Mouse (Mus musculus) heart, postnatal 25 days (tissue): Measurements from ENCODE around the gene Lnpep. TPM values are rescaled to one million over a fixed set of nuclear protein-coding genes. Genes with fewer than 3 reads are reported as not detected.
A peak's percentile ranks its signal among the peaks of the same experiment; 100 is the strongest.

ENCODE experiments used
- DNase-seq: peaks from one replicate; pipeline ENCODE4 v3.0.0; 2022; ENCODE audit warnings: low spot score
- intact Hi-C: fragments of 180-260 bp; cut with DNase I; formaldehyde crosslinking; loops from one replicate; pipeline ENCODE4 v1.15.1; 2025
- total RNA-seq, 2 experiments: library from RNA; stranded (reverse); gene quantifications; 2 replicates each; pipeline ENCODE4 v1.2.3; 2021

The Lnpep gene
- total RNA-seq, 2 experiments from 2014 or later: 147 to 177 TPM

GRCm38 (mm10) chr17:17617440-17618204 is 7.2 kb downstream of the Lnpep start:
- intact Hi-C loops: no loop called here
- no peak for DNase-seq

- DNase-seq: no peak
- intact Hi-C loops: no loop called here
These were observed 12.5 kb downstream of the Lnpep start for GRCm38 (mm10) chr17:17612336-17612735.

- intact Hi-C loops: no loop called here
- DNase-seq: no peak
These were observed 15.3 kb downstream of the Lnpep start for GRCm38 (mm10) chr17:17609523-17609922.

DNA sequence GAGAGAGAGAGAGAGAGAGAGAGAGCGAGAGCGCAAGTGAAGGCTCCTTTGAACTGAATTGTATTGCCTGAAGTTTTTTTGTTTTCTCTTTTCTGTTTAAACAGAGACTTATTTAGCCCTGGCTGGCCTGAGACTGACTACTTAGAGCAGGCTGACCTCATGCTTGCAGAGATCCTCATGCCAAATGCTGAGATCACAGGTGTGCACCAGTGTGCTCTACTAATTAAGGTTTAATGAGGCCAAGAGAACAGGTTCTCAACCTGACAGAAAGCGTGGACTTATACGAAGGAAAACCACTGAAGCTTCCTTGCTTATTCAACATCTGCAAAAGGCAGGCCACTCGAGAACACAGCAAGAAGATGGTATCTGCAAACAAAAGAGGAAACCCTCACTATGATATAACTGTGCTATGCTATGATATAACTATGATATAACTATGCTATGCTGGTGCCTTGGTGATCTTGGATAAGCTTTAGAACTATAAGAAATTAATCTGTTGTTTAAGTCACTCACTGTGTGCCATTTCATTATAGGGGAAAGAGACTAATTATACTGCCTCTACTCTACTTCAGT is 16.3 kb downstream of the Lnpep start:
- DNase-seq: no peak
- intact Hi-C loops: no loop called here

DNA sequence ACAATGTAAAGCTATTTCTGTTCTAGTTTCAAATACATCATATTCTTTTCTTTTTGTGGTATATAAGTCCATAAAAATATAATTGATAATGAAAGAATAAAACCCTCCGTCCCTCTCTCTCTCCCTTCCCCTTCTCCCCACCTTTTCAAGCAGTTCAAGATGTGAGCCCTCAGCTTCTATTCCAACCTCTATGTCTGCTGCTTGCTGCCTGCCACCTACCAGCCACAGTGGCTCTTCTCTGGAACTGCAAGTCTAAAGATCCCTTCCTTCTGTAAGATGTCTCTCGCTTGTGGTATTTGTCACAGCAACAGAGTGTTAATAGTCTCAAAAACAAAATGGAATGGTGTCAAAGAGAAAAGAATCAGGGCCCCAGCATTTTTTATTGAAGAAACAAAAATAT is 20.3 kb downstream of the Lnpep start:
- intact Hi-C loops: no loop called here
- DNase-seq: no peak

GRCm38 (mm10) chr17:17603609-17604008 is 21.2 kb downstream of the Lnpep start:
- DNase-seq: no peak
- intact Hi-C loops: no loop called here

GRCm38 (mm10) chr17:17602786-17603185 is 22.1 kb downstream of the Lnpep start:
- DNase-seq: no peak
- intact Hi-C loops: no loop called here

DNA sequence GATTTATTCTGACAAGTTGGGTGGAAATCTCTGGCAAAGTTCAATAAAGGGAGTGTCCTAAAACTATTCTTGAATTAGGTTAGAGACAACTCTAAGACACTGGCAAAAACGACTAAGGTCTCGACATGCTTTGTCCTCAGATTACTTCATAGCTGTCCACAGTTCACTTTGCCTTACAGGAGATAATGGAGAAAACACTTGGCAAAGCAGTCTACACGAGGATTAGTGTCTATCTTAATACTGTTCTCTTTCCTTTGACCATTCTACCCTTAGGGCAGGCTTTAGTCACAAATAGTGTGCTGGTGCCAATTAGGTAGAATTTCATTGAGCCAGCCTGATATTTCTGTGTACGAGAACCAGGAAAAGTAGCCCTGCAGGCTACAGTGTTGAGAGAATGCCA is 22.5 kb downstream of the Lnpep start:
- intact Hi-C loops: no loop called here
- DNase-seq: no peak

DNA sequence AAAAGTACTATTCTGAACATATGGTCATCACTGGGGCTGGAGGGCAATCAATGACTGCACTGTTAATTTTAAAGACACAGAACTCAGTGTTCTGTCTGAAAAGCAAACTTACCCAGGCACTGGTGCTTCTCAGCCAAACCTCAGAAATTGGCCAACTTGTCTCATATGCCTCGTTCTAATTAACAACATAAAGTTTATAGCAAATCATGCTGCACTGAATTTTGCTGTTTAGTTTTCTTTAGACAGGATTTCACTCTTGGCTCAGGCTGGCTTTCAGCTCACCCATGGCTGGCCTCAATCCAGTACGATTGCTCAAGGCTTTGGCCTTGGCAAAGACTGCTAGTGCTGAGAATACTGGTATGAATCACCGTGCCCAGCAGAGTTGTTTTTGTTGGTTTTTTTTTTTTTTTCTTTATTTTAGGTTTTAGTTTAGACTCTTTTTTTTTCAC is 24.0 kb downstream of the Lnpep start:
- DNase-seq: peak; percentile 76
- intact Hi-C loops: no loop called here

DNA sequence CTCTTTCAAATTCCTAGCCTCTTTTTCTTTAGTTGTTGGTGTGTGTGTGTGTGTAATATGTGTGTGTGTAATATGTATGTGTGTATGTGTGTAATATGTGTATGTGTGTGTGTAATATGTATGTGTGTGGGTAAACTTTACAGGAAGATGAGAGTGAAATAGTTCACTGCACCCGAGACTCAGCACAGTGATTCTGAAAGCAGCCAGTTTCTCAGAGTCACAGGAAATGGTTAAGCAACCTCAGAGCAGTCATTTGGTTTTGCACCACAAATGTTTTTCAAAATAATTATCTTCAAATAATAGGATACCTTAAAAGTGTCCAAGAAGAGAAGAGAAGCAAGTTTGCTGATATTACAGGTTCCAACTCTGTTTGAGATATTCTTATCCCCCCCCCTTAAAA is 24.8 kb downstream of the Lnpep start:
- intact Hi-C loops: no loop called here
- no peak for DNase-seq

DNA sequence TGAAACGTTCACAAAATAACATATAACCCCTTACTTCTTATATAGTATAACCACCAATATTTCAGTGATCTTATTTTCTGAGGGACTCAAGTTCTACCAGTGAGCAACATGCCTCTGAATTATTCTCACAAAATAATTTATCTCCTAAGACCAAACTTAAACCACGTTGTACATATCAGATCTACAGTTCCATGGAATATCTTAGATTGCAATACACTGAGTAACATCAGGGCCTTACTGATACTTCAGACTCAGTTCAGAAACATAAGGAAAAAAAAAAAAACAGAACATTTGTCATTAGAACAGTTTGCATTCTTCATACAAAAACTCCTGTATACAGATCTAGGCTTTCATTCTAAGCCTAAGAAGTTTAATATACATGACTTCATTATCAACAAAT is 26.5 kb downstream of the Lnpep start:
- DNase-seq: no peak
- intact Hi-C loops: no loop called here

DNA sequence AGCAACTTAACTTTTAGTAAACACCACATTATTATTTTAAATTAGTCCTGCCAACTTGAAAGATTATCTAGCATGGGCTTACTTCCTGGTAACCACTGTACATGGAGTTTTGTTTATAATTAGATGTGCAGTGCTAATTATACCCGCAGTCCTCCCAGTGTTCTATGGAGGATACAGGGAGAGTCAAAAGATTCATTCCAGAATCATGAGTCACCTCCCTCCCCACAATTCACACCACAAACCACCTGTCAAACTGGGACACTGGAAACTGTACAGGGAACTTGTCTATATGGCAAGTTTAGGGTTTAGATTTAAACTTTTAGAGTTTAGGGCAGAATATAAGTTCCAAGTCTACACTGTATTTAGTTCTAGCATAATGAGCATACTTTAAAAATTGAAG is 31.9 kb downstream of the Lnpep start:
- no peak for DNase-seq
- intact Hi-C loops: no loop called here

GRCm38 (mm10) chr17:17587333-17588047 is 37.4 kb downstream of the Lnpep start:
- DNase-seq: no peak

GRCm38 (mm10) chr17:17585115-17585514 is 39.7 kb downstream of the Lnpep start:
- intact Hi-C loops: no loop called here

More at GRCm38 (mm10) chr17:17587333-17588047, 37.4 kb downstream of the Lnpep start:
- intact Hi-C loops: no loop called here

GRCm38 (mm10) chr17:17583896-17584295 is 41.0 kb downstream of the Lnpep start:
- intact Hi-C loops: no loop called here
- no peak for DNase-seq

More at GRCm38 (mm10) chr17:17585115-17585514, 39.7 kb downstream of the Lnpep start:
- no peak for DNase-seq

- no peak for DNase-seq
- intact Hi-C loops: no loop called here
These were observed 43.6 kb downstream of the Lnpep start for GRCm38 (mm10) chr17:17581234-17581633.

DNA sequence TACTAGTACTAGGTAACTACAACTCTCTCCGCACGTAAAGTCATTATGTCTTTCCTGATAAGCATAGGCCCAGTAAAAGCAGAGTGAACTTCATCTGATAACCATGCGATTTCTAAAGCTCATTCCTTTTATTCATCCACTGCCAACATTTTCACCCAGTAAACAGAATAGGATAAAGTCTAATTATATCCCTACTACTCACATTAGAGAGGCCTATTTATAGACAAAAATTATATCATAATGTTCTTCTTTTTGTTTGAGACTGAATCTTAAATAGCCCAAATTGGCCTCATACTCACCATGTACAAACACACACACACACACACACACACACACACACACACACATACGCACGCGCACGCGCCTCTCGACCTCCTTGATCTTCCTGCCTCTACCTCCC is 48.5 kb downstream of the Lnpep start:
- no peak for DNase-seq
- intact Hi-C loops: loop anchor here (2.0 kb wide), 1 partner anchor 48 kb away; the partner anchor contains the start of gene Lnpep

- no peak for DNase-seq
These were observed 57.8 kb downstream of the Lnpep start for GRCm38 (mm10) chr17:17567071-17567470.

GRCm38 (mm10) chr17:17548958-17549357 is 75.9 kb downstream of the Lnpep start:
- intact Hi-C loops: no loop called here
- DNase-seq: no peak

More at GRCm38 (mm10) chr17:17567071-17567470, 57.8 kb downstream of the Lnpep start:
- intact Hi-C loops: loop anchor here (10.0 kb wide), 1 partner anchor 172 kb away; no protein-coding TSS in a partner anchor

DNA sequence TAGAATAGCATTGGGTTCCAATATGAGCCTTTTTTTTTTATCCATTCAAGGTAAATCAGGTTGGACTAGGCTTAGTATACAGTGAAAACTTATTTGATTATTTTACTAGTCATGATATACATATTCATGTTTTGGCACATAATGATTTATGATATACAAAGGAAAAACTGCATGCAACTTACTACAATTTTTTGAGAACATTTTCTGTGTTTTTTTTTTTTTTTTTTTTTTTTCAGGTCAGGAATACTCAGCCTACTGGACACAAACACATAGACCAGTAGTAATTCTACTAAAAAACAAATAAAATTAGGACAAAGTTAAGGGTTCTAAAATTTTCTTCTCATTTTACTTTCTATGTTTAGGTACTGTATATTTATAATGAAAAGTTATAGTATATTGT is 93.5 kb downstream of the Lnpep start:
- intact Hi-C loops: no loop called here

More for the DNA sequence above, 93.5 kb downstream of the Lnpep start:
- DNase-seq: no peak
